Mouse (Mus musculus): ENCODE results near the gene Sv2c.

- TF ChIP-seq POLR2A (IDR thresholded peaks at IDR 0.05; ENCODE audit: borderline replicate concordance, insufficient read depth, low read length) = no peak
- peak; percentile 68 for TF ChIP-seq CTCF (IDR thresholded peaks at IDR 0.05; ENCODE audit: borderline replicate concordance, insufficient read depth, low read depth, low read length)
These were observed 146.0 kb downstream of the Sv2c start for GRCm38 (mm10) chr13:95986375-95986774.

Measured in cerebellum, adult 2 months (tissue).